Mouse (Mus musculus): ENCODE measurements around the gene Cryzl1. TPM values are rescaled to one million over a fixed set of nuclear protein-coding genes. Genes with fewer than 3 reads are reported as not detected.
A peak's percentile ranks its signal among the peaks of the same experiment; 100 is the strongest.

Gene Cryzl1
- total and polyA plus RNA-seq, 3 experiments = 19.2 to 26.0 (median 22.2) TPM

- Histone ChIP-seq H3K27me3 (ENCODE audit: control insufficient read depth, insufficient read depth, low read length) (no peaks in the 10 kb centered on the region), H3K79me2 (replicated peaks; ENCODE audit: control insufficient read depth, insufficient read depth, low read length) (no peaks in the 10 kb centered on the region), H3K4me1 (ENCODE audit: control insufficient read depth, insufficient read depth, low read length) (no peaks in the 10 kb centered on the region; the same call in none of the 2 replicates), H3K36me3 (ENCODE audit: control insufficient read depth, insufficient read depth, low read length) (no peaks in the 10 kb centered on the region), H3K4me3 (0 out of 2 replicates have a peak overlapping the region, but pooled peaks have one; percentile 8), H3K9ac (ENCODE audit: low read depth, low read length) (no peak overlapping the region), H3K27ac (no peak overlapping the region)
- peak; percentile 66 to 80 for DNase-seq
- WGBS = 28% methylated on average over 14 of the region's 14 CpGs
- peak; percentile 80 for TF ChIP-seq EP300 (IDR thresholded peaks at IDR 0.05; ENCODE audit: insufficient read depth, low read depth, low read length)
- TF ChIP-seq POLR2A (IDR thresholded peaks at IDR 0.05; ENCODE audit: insufficient read depth, low read depth, low read length) = no peak
- TF ChIP-seq CTCF (IDR thresholded peaks at IDR 0.05) = peak; percentile 97
- intact Hi-C loops (cut with DNase I) = loop anchor here (1.0 kb wide), 1 partner anchor 223 kb away; no protein-coding TSS in a partner anchor
These were observed 34.2 kb downstream of the Cryzl1 start for GRCm38 (mm10) chr16:91694455-91695084.

GRCm38 (mm10) chr16:91689791-91690190, 39.0 kb downstream of the Cryzl1 start:
- Histone ChIP-seq H3K36me3 (ENCODE audit: control insufficient read depth, insufficient read depth, low read length) (no peaks in the 10 kb centered on the region), H3K27ac (no peak overlapping the region), H3K4me3 (no peak overlapping the region), H3K9ac (ENCODE audit: low read depth, low read length) (no peak overlapping the region), H3K27me3 (ENCODE audit: control insufficient read depth, insufficient read depth, low read length) (no peaks in the 10 kb centered on the region), H3K79me2 (replicated peaks; ENCODE audit: control insufficient read depth, insufficient read depth, low read length) (no peaks in the 10 kb centered on the region), H3K4me1 (ENCODE audit: control insufficient read depth, insufficient read depth, low read length) (peaks cover 1% of the 10 kb centered on the region)
- intact Hi-C loops (cut with DNase I) = loop anchor here (2.0 to 5.0 kb wide), 2 partner anchors 39 to 42 kb away; partner anchors contain the start of genes Cryzl1, Gart, Itsn1 and Son
- TF ChIP-seq EP300 (IDR thresholded peaks at IDR 0.05; ENCODE audit: insufficient read depth, low read depth, low read length) (no peak), POLR2A (IDR thresholded peaks at IDR 0.05; ENCODE audit: insufficient read depth, low read depth, low read length) (no peak), CTCF (IDR thresholded peaks at IDR 0.05) (no peak)
- DNase-seq = no peak
- WGBS = 58% methylated on average over 7 of the region's 7 CpGs

- intact Hi-C loops (cut with DNase I) = loop anchor here (2.0 to 5.0 kb wide), 2 partner anchors 40 to 41 kb away; partner anchors contain the start of genes Cryzl1, Gart, Itsn1 and Son
- peak; percentile 96 to 97 for DNase-seq
- under 1% methylated on average over 71 of the region's 71 CpGs for WGBS
- Histone ChIP-seq H3K36me3 (ENCODE audit: control insufficient read depth, insufficient read depth, low read length) (no peaks in the 10 kb centered on the region), H3K4me3 (peak within 1 kb of the TSS; percentile 76), H3K79me2 (replicated peaks; ENCODE audit: control insufficient read depth, insufficient read depth, low read length) (no peaks in the 10 kb centered on the region), H3K4me1 (ENCODE audit: control insufficient read depth, insufficient read depth, low read length) (peaks cover 1% of the 10 kb centered on the region; the same call in 1 of the 2 replicates), H3K27me3 (ENCODE audit: control insufficient read depth, insufficient read depth, low read length) (no peaks in the 10 kb centered on the region), H3K27ac (peak within 1 kb of the TSS; percentile 77), H3K9ac (ENCODE audit: low read depth, low read length) (peak within 1 kb of the TSS; percentile 92)
- TF ChIP-seq POLR2A (IDR thresholded peaks at IDR 0.05; ENCODE audit: insufficient read depth, low read depth, low read length) (peak; percentile 82), CTCF (IDR thresholded peaks at IDR 0.05) (no peak), EP300 (IDR thresholded peaks at IDR 0.05; ENCODE audit: insufficient read depth, low read depth, low read length) (0 out of 2 replicates have a peak, but pooled peaks have one; percentile 32)
These were observed 40.0 kb downstream of the Cryzl1 start, which contains the start of gene Donson for GRCm38 (mm10) chr16:91688619-91689334. Donson (minus strand) TSS chr16:91688770.

- intact Hi-C loops (cut with DNase I) = loop anchor here (2.0 to 5.0 kb wide), 2 partner anchors 41 kb away; partner anchors contain the start of genes Cryzl1, Gart, Itsn1 and Son
- Histone ChIP-seq H3K4me1 (ENCODE audit: control insufficient read depth, insufficient read depth, low read length) (peaks cover 1% of the 10 kb centered on the region; the same call in 1 of the 2 replicates), H3K9ac (ENCODE audit: low read depth, low read length) (peak overlapping the region; percentile 92), H3K79me2 (replicated peaks; ENCODE audit: control insufficient read depth, insufficient read depth, low read length) (no peaks in the 10 kb centered on the region), H3K36me3 (ENCODE audit: control insufficient read depth, insufficient read depth, low read length) (no peaks in the 10 kb centered on the region), H3K27ac (peak overlapping the region; percentile 71), H3K27me3 (ENCODE audit: control insufficient read depth, insufficient read depth, low read length) (no peaks in the 10 kb centered on the region), H3K4me3 (peak overlapping the region; percentile 76)
- no peak for TF ChIP-seq CTCF (IDR thresholded peaks at IDR 0.05)
- TF ChIP-seq POLR2A (IDR thresholded peaks at IDR 0.05; ENCODE audit: insufficient read depth, low read depth, low read length) = no peak
- no peak for TF ChIP-seq EP300 (IDR thresholded peaks at IDR 0.05; ENCODE audit: insufficient read depth, low read depth, low read length)
- no peak for DNase-seq
- WGBS = 3% methylated on average over 51 of the region's 51 CpGs
These were observed 40.7 kb downstream of the Cryzl1 start for GRCm38 (mm10) chr16:91688023-91688618.

GRCm38 (mm10) chr16:91686369-91686768, 42.4 kb downstream of the Cryzl1 start:
- no peak overlapping the region for H3K27ac ChIP-seq
- no peaks in the 10 kb centered on the region for H3K79me2 ChIP-seq (replicated peaks; ENCODE audit: control insufficient read depth, insufficient read depth, low read length)
- H3K9ac ChIP-seq (ENCODE audit: low read depth, low read length) = no peak overlapping the region
- DNase-seq = no peak
- 68% methylated on average over 5 of the region's 5 CpGs for WGBS
- H3K27me3 ChIP-seq (ENCODE audit: control insufficient read depth, insufficient read depth, low read length) = no peaks in the 10 kb centered on the region
- no peak overlapping the region for H3K4me3 ChIP-seq
- intact Hi-C loops (cut with DNase I) = loop anchor here (5.0 kb wide), 1 partner anchor 39 kb away; the partner anchor contains the start of genes Gart and Son
- no peaks in the 10 kb centered on the region for H3K36me3 ChIP-seq (ENCODE audit: control insufficient read depth, insufficient read depth, low read length)
- H3K4me1 ChIP-seq (ENCODE audit: control insufficient read depth, insufficient read depth, low read length) = peaks cover 1% of the 10 kb centered on the region; the same call in 1 of the 2 replicates
- TF ChIP-seq EP300 (IDR thresholded peaks at IDR 0.05; ENCODE audit: insufficient read depth, low read depth, low read length) = no peak
- no peak for TF ChIP-seq CTCF (IDR thresholded peaks at IDR 0.05)
- TF ChIP-seq POLR2A (IDR thresholded peaks at IDR 0.05; ENCODE audit: insufficient read depth, low read depth, low read length) = no peak
